Mouse (Mus musculus) brain, embryonic 14.5 days (tissue): Measurements from ENCODE around the gene Ly6g5b.
"Not testable (repeated sequence)": the region's sequence is repeated elsewhere in the genome, so short reads cannot be mapped to it uniquely, and the experiment has no call there.

Experiments used
- CTCF ChIP-seq: fragments of 200-500 bp; IDR thresholded peaks from 2 replicates; pipeline ENCODE4 v1.5.1; 2012; ENCODE audit warnings: inconsistent platforms, mild to moderate bottlenecking, moderate library complexity, borderline replicate concordance; ENCODE audit not compliant: insufficient read depth, insufficient read length; ENCODE audit errors: extremely low read depth
- POLR2A ChIP-seq: fragments of 200-500 bp; IDR thresholded peaks from 2 replicates; pipeline ENCODE4 v1.6.1; 2012; ENCODE audit warnings: mild to moderate bottlenecking, inconsistent platforms, borderline replicate concordance; ENCODE audit not compliant: poor library complexity, insufficient read depth, insufficient read length, severe bottlenecking; ENCODE audit errors: extremely low read depth

GRCm38 (mm10) chr17:35124261-35124896, 9.2 kb upstream of the Ly6g5b start:
- not testable (repeated sequence) for TF ChIP-seq CTCF, POLR2A
